Mouse (Mus musculus) CD4-positive, CD25-positive, alpha-beta regulatory T cell, adult 9 weeks (primary cell): ENCODE results near the gene Slc27a4. TPM values are rescaled to one million over a fixed set of nuclear protein-coding genes. Genes with fewer than 3 reads are reported as not detected.

Source experiments
- polyA plus RNA-seq: library from polyadenylated mRNA; unstranded; fragments of 100-300 nt; shearing (Covaris generic); gene quantifications from one replicate; pipeline ENCODE4 v1.2.1, GENCODE M21; 2017

Gene Slc27a4
- 2.3 TPM for polyA plus RNA-seq

DNA sequence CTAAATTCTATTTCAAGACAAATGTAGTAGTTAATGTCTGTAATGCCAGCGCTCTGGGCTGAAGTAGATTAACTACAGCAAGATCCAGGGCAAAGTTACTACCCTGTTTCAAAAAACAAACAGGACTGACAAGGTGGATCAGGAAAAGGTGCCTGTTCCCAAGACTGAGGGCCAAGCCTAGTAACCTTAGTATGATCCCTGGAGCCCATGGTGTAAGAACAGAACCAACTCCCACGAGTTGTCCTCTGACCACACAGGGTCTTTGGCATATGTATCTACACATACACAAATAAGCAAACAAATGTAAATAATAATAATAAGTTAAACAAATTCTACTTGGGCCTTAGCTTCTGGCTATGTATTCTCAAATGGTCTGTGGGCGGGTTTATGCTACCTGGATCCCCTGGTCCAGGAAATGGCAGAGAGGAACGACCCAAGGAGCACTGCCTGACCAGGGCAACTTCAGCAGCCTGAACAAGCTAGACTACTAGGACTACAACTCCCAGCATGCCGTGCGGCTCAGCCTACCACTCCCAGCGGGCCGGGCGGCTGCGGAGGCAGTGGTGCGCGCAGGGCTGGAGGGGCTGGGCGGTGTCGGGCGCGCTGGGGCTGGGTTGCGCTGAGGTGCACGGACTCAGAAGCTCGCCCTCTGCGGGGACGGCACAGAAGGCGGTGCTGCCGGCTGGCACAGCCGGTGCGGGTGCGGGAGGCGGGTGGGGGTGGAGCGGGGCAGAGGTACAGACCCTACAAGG is at the start of gene Slc27a4:
Slc27a4 (plus strand) TSS at position 560 of the 752 bp plus-strand sequence.

DNA sequence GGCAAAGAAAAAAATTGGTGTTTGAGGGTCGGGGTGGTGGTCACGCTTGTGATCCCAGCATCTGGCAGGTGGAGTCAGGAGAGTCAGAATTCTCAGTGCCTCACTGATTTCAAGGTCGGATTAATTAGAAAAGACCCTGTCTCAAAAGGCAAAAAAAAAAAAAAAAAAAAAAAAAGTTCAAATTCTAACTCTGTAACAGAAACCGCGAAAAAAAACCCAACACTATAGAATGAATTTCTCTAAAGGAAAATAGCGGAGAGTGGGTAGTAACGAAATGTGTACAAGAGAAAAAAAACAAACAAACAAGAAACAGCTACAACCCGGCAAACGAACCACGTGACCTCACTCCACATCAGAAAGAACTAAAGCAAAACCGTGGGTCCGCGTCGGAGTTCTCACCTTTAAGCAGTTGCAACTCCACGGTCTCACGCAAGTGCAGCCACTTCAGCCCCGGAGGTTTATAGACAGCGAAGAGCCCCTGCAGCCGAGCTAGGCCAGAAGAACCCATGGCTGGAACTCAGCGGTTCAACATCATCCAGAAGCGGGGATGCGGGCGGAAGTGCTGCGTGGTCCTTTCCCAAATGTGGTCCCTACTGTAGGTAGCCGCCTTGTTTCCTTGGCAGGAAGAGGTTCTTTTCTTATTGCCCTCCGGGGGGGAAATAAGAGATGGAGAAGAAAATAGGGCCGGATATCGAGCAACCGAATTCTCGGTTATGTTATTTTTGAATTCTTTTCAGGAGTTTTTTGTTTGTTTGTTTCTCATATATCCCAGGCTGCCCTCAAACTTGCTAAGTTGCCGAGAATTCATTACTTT is 15.1 kb upstream of the Slc27a4 start, which contains the start of gene Coq4:
Coq4 (plus strand) TSS at position 390 of the 814 bp plus-strand sequence.

DNA sequence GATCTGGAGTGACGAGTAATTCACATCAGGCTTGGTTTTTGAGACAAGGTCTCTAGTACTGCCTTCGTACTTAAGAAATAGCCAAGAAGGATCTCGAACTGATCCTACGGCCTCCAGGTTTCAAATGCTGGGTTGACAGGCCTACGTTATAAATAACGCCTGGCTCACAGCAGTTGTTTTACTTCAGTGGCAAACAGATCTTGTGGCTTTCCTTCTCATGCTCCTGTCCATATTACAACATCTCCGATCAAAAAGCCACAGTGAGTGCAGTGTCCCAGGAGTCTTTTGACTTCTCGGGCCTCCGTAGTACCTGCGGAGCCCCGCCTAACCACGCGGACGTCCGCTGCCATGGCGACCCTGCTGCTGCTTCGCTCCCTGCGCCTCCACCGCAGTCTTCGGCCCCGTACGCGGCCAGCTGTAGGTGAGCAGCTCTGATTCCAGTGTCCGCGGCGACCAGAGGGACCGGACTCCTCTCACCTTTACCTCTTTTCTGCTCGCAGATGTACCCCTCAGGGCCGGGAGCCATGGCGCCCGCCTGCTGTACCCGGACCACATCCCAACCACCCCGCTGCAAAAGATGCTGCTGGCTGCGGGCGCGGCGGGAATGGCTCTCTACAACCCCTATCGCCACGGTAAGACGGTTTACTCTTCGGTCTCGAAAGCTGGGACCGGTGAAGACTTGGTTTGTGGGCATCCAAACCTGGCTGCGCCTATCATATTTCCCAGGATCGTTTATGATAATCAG is 14.3 kb upstream of the Slc27a4 start, which contains the start of gene Trub2:
Trub2 (minus strand) TSS at position 566 of the 745 bp plus-strand sequence.

DNA sequence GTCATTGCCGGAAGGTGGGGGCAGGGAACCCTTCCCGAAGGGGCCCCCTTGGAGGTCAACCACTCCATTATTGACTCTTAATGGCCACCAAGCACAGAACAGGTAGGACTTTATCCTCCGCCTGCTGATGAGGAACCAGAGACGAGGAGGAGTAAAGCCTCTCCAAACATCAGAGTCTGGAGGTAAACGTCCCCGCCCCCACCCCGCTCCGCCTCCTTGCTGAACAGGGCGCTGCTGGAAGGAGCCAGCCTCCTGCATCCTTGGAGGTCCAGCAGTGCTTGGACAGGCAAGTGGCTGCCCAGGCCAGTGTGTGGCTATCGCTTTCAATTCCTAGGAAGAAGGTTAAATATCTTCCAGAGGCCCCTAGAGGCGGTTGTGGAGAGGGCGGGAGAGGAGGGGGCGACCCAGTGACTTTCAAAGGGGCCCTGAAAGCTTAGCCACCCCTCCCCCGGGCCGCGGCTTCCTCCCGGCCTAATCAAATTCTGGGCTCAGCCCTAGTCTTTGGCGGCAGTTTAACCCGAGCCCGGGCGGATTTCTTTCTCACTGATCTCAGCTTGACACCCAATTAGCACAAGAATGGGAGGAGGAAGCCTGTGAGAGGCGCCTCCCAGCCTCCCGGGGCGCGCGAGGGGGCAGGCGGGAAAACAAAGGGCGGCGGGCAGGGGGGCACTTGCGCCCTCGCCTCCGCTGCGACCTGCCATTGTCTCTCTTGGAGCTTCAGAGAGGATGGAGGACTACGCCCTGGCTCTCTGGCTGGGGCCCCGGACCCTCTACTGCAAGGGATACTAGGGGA is 17.8 kb downstream of the Slc27a4 start, which contains the start of gene Urm1:
Urm1 (plus strand) TSS at position 51 of the 793 bp plus-strand sequence.

Other genes with a start within 250 kb of the Slc27a4 start
- 7.7 TPM for gene Rapgef1, start 182.9 kb upstream of the Slc27a4 start, polyA plus RNA-seq
- not detected for gene Gm13420, start 50.9 kb upstream of the Slc27a4 start, polyA plus RNA-seq
- gene Gm13547, start 43.3 kb upstream of the Slc27a4 start, polyA plus RNA-seq = not detected
- gene Coq4, start 15.1 kb upstream of the Slc27a4 start, polyA plus RNA-seq = 9.7 TPM
- 42.3 TPM for gene Trub2, start 14.1 kb upstream of the Slc27a4 start, polyA plus RNA-seq
- 25.6 TPM for gene Urm1, start 17.4 kb downstream of the Slc27a4 start, polyA plus RNA-seq
- 0.66 TPM for gene Cercam, start 66.5 kb downstream of the Slc27a4 start, polyA plus RNA-seq
- gene Odf2, start 86.6 kb downstream of the Slc27a4 start, polyA plus RNA-seq = 84.6 TPM
- gene Gle1, start 132.8 kb downstream of the Slc27a4 start, polyA plus RNA-seq = 79.3 TPM
- gene Sptan1, start 162.9 kb downstream of the Slc27a4 start, polyA plus RNA-seq = 126 TPM
- gene Wdr34, start 246.2 kb downstream of the Slc27a4 start, polyA plus RNA-seq = 1.1 TPM